Mouse (Mus musculus) intestine, embryonic 14.5 days (tissue): ENCODE measurements around the gene Slc17a6. TPM values are rescaled to one million over a fixed set of nuclear protein-coding genes. Genes with fewer than 3 reads are reported as not detected.
A peak's percentile ranks its signal among the peaks of the same experiment; 100 is the strongest.

Experiments used
- ATAC-seq: fragments of 200-750 bp; cut with Nextera tagmentation; replicated peaks from 2 replicates; pipeline ENCODE4 v1.8.0; 2017; ENCODE audit warnings: low read depth, moderate number of reproducible peaks, moderate TSS enrichment, moderate library complexity; ENCODE audit not compliant: low FRiP score, low TSS enrichment
- DNase-seq: peaks from one replicate; pipeline ENCODE4 v3.0.0-alpha.2; 2018; ENCODE audit warnings: low spot score
- H3K27ac ChIP-seq: fragments of 300-500 bp; sonication (generic); 2 replicates; pipeline ENCODE4 v1.5.1; 2014; ENCODE audit warnings: low read depth, mild to moderate bottlenecking, control low read depth
- H3K27me3 ChIP-seq: fragments of 300-500 bp; sonication (generic); replicated peaks from 2 replicates; pipeline ENCODE4 v1.6.1; 2014; ENCODE audit warnings: low read length, control low read depth; ENCODE audit not compliant: control insufficient read depth, insufficient read depth
- H3K36me3 ChIP-seq: fragments of 300-500 bp; sonication (generic); 2 replicates; pipeline ENCODE4 v1.6.1; 2014; ENCODE audit warnings: low read length, control low read depth; ENCODE audit not compliant: control insufficient read depth, insufficient read depth
- H3K4me1 ChIP-seq: fragments of 300-500 bp; sonication (generic); replicated peaks from 2 replicates; pipeline ENCODE4 v1.6.1; 2014; ENCODE audit warnings: low read length, control low read depth, mixed read lengths; ENCODE audit not compliant: control insufficient read depth, insufficient read depth
- H3K4me2 ChIP-seq: fragments of 300-500 bp; sonication (generic); 2 replicates; pipeline ENCODE4 v1.6.1; 2014; ENCODE audit warnings: low read length
- H3K4me3 ChIP-seq: fragments of 300-500 bp; sonication (generic); 2 replicates; pipeline ENCODE4 v1.5.1; 2014; ENCODE audit warnings: low read depth, low read length, control low read depth, mixed read lengths
- H3K9ac ChIP-seq: fragments of 300-500 bp; sonication (generic); 2 replicates; pipeline ENCODE4 v1.6.1; 2014; ENCODE audit warnings: mild to moderate bottlenecking, low read length
- H3K9me3 ChIP-seq: fragments of 300-500 bp; sonication (generic); 2 replicates; pipeline ENCODE4 v1.6.1; 2016; ENCODE audit warnings: low read length, control low read depth; ENCODE audit not compliant: control insufficient read depth
- WGBS: fragments of 180-500 bp; shearing (Covaris S2); extraction: QIAGEN DNeasy Blood & Tissue Kit; methylation state at CpG from one replicate; pipeline ENCODE4 v1.1.7; 2014; 5-methylcytosine and 5-hydroxymethylcytosine counted together
- polyA plus RNA-seq: library from polyadenylated mRNA; unstranded; fragments of >200 nt; fragmentation: Nextera tagmentation; extraction: Ambion mirVana; gene quantifications from 2 replicates; pipeline ENCODE4 v1.2.1, GENCODE M21; 2014

Gene Slc17a6
- 0.31 TPM in 1 of 2 replicates, not detected in the other for polyA plus RNA-seq

- Histone ChIP-seq H3K36me3 (no peaks in the 10 kb centered on the region), H3K27ac (no peak within 1 kb of the TSS), H3K4me1 (no peaks in the 10 kb centered on the region), H3K27me3 (peaks cover 60% of the 10 kb centered on the region), H3K9me3 (no peaks in the 10 kb centered on the region), H3K9ac (no peak within 1 kb of the TSS), H3K4me2 (no peak within 1 kb of the TSS), H3K4me3 (no peak within 1 kb of the TSS)
- no peak for ATAC-seq
- WGBS: under 1% methylated on average over 23 of the region's 23 CpGs
- DNase-seq: peak; percentile 93
Observed at GRCm38 (mm10) chr7:51621694-51622145, at the start of gene Slc17a6. Slc17a6 (plus strand) TSS chr7:51622006.

DNA sequence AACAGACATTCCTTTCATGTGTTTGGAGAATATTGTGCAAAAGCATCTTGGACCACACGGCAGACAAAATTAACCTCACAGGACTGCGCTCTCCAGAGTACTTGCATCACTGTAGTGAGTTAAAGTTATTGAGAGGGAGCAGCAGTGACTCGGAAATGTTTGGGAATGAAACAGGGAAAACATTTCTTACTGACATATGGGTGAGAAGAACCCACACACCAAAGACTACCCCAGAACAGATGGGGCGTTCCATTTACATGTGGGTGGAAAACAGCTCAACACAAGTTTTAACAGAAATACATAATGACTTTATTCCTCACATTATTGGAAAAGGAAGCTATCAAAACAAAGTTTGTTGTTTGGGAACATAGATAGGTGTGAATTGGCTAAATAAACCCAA lies 21.8 kb upstream of the Slc17a6 start:
- 70% methylated on average over 4 of the region's 4 CpGs for WGBS

DNA sequence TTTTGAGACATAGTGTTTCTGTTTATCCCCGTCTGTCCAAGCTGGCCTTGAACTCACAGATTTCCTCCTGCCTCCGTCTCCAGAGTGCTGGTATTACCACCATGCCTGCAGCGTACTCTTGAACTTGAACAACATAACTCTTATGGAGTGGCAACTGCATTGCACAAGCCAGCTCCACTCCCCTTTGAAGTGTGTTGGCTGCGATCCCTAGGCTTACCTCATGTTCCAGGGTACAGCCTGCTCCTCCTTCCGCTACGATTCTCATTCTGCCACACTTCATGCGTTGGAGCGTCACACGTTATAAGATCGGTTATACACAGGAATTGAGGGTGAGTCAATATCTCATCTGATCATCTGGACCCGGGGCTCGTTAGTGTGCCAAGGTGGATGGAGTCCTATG lies 18.1 kb upstream of the Slc17a6 start:
- no peaks in the 10 kb centered on the region for H3K36me3 ChIP-seq
- H3K4me1 ChIP-seq: no peaks in the 10 kb centered on the region
- no peak overlapping the region for H3K4me2 ChIP-seq
- no peaks in the 10 kb centered on the region for H3K27me3 ChIP-seq
- no peak overlapping the region for H3K27ac ChIP-seq
- H3K9ac ChIP-seq: no peak overlapping the region
- H3K4me3 ChIP-seq: no peak overlapping the region
- WGBS: 88% methylated on average over 12 of the region's 12 CpGs
- H3K9me3 ChIP-seq: no peaks in the 10 kb centered on the region
- ATAC-seq (no peak), DNase-seq (no peak)

More for the DNA sequence above, 21.8 kb upstream of the Slc17a6 start:
- no peaks in the 10 kb centered on the region for H3K27me3 ChIP-seq
- H3K4me3 ChIP-seq: no peak overlapping the region
- H3K36me3 ChIP-seq: no peaks in the 10 kb centered on the region
- H3K9me3 ChIP-seq: no peaks in the 10 kb centered on the region
- DNase-seq (no peak), ATAC-seq (no peak)
- no peak overlapping the region for H3K9ac ChIP-seq
- no peak overlapping the region for H3K4me2 ChIP-seq
- no peaks in the 10 kb centered on the region for H3K4me1 ChIP-seq
- no peak overlapping the region for H3K27ac ChIP-seq

- Histone ChIP-seq H3K9ac (no peak overlapping the region), H3K4me2 (no peak overlapping the region), H3K4me1 (no peaks in the 10 kb centered on the region), H3K4me3 (no peak overlapping the region), H3K9me3 (no peaks in the 10 kb centered on the region), H3K36me3 (no peaks in the 10 kb centered on the region), H3K27me3 (peaks cover 4% of the 10 kb centered on the region; the same call in 1 of the 2 replicates), H3K27ac (no peak overlapping the region)
- ATAC-seq (no peak), DNase-seq (no peak)
- WGBS: 38% methylated on average over 5 of the region's 5 CpGs
Observed at GRCm38 (mm10) chr7:51614404-51614803, 7.4 kb upstream of the Slc17a6 start.

GRCm38 (mm10) chr7:51617941-51618340 lies 3.9 kb upstream of the Slc17a6 start:
- Histone ChIP-seq H3K27ac (no peak overlapping the region), H3K36me3 (no peaks in the 10 kb centered on the region), H3K4me1 (no peaks in the 10 kb centered on the region), H3K4me2 (no peak overlapping the region), H3K27me3 (peaks cover 24% of the 10 kb centered on the region), H3K4me3 (no peak overlapping the region), H3K9ac (no peak overlapping the region), H3K9me3 (no peaks in the 10 kb centered on the region)
- ATAC-seq (no peak), DNase-seq (no peak)

- Histone ChIP-seq H3K9ac (no peak overlapping the region), H3K36me3 (no peaks in the 10 kb centered on the region), H3K4me2 (no peak overlapping the region), H3K27me3 (peaks cover 27% of the 10 kb centered on the region), H3K27ac (no peak overlapping the region), H3K4me1 (no peaks in the 10 kb centered on the region), H3K9me3 (no peaks in the 10 kb centered on the region), H3K4me3 (no peak overlapping the region)
- ATAC-seq: no peak
- no peak for DNase-seq
- 34% methylated on average over 2 of the region's 2 CpGs for whole genome bisulfite sequencing
Observed at GRCm38 (mm10) chr7:51618412-51618811, 3.4 kb upstream of the Slc17a6 start.

GRCm38 (mm10) chr7:51619977-51620376 lies 1.8 kb upstream of the Slc17a6 start:
- no peak overlapping the region for H3K9ac ChIP-seq
- ATAC-seq: no peak
- 25% methylated on average over 1 of the region's 1 CpGs for WGBS
- H3K9me3 ChIP-seq: no peaks in the 10 kb centered on the region
- DNase-seq: no peak
- no peak overlapping the region for H3K4me2 ChIP-seq
- no peaks in the 10 kb centered on the region for H3K4me1 ChIP-seq
- H3K36me3 ChIP-seq: no peaks in the 10 kb centered on the region
- no peak overlapping the region for H3K4me3 ChIP-seq
- H3K27ac ChIP-seq: no peak overlapping the region
- H3K27me3 ChIP-seq: peaks cover 42% of the 10 kb centered on the region

DNA sequence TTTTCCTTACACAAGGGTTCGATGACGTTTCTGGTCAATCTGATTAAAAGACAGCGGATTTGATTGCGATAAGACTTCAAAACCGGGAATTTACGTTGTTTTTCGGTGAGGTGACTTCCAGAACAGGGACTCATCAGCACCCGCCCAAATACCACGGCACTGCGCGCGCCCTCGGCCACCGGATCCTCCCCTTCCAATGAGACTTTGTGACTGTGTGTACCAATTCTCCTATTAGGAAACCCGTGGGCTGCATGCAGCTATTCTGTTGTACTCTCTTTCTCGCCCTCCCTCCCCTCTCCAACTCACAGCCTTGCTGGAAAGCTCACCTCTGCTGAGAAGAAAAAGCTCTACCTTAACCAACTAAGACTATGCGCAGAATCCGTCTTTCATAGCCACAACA lies 390 bp downstream of the Slc17a6 start:
- ATAC-seq: no peak
- WGBS: 1% methylated on average over 18 of the region's 18 CpGs
- no peak for DNase-seq
- Histone ChIP-seq H3K9me3 (no peaks in the 10 kb centered on the region), H3K27me3 (peaks cover 65% of the 10 kb centered on the region), H3K9ac (no peak overlapping the region), H3K4me3 (no peak overlapping the region), H3K27ac (no peak overlapping the region), H3K36me3 (no peaks in the 10 kb centered on the region), H3K4me2 (no peak overlapping the region), H3K4me1 (no peaks in the 10 kb centered on the region)

DNA sequence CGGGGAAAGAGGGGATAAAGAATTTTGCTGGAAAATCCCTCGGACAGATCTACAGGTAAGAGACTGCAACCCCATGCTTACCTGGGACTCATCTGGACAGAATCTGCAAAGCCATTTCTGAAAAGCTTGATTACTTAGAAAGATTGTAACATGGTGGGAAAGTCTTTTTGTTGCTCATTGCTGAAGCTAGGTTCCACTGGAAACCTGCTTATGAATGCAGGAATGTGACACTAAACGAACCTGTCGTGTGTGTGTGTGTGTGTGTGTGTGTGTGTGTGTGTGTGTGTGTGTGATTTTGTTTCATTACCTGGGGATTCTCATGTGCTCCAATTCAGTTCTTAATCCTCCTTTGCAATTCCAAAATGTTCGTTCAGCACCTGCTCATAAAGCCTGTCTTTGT lies 860 bp downstream of the Slc17a6 start:
- Histone ChIP-seq H3K4me1 (no peaks in the 10 kb centered on the region), H3K27ac (no peak overlapping the region), H3K9ac (no peak overlapping the region), H3K27me3 (peaks cover 69% of the 10 kb centered on the region), H3K9me3 (no peaks in the 10 kb centered on the region), H3K36me3 (no peaks in the 10 kb centered on the region), H3K4me3 (no peak overlapping the region), H3K4me2 (no peak overlapping the region)
- ATAC-seq (no peak), DNase-seq (no peak)
- WGBS: 9% methylated on average over 5 of the region's 5 CpGs
